Mouse (Mus musculus) embryonic facial prominence, embryonic 14.5 days (tissue): ENCODE data around the gene Scrn1. TPM values are rescaled to one million over a fixed set of nuclear protein-coding genes. Genes with fewer than 3 reads are reported as not detected.
A peak's percentile ranks its signal among the peaks of the same experiment; 100 is the strongest.

Source experiments
- ATAC-seq: fragments of 200-750 bp; cut with Nextera tagmentation; 2 replicates; pipeline ENCODE4 v1.8.0; 2017; ENCODE audit warnings: low read depth, moderate number of reproducible peaks, moderate TSS enrichment
- DNase-seq: peaks from one replicate; pipeline ENCODE4 v3.0.0-alpha.2; 2015; ENCODE audit warnings: low spot score
- H3K27ac ChIP-seq: fragments of 300-500 bp; sonication (generic); replicated peaks from 2 replicates; pipeline ENCODE4 v1.5.1; 2014; ENCODE audit warnings: low read depth, mild to moderate bottlenecking, low read length, moderate library complexity
- H3K27me3 ChIP-seq: fragments of 300-500 bp; sonication (generic); replicated peaks from 2 replicates; pipeline ENCODE4 v1.6.1; 2014; ENCODE audit warnings: low read length; ENCODE audit not compliant: control insufficient read depth, insufficient read depth
- H3K36me3 ChIP-seq: fragments of 300-500 bp; sonication (generic); 2 replicates; pipeline ENCODE4 v1.6.1; 2014; ENCODE audit warnings: low read length, mixed read lengths; ENCODE audit not compliant: control insufficient read depth, insufficient read depth
- H3K4me1 ChIP-seq: fragments of 300-500 bp; sonication (generic); 2 replicates; pipeline ENCODE4 v1.6.1; 2014; ENCODE audit warnings: antibody characterized with exemption, low read length; ENCODE audit not compliant: control insufficient read depth, insufficient read depth
- H3K4me2 ChIP-seq: fragments of 300-500 bp; sonication (generic); 2 replicates; pipeline ENCODE4 v1.6.1; 2014; ENCODE audit warnings: low read depth, mild to moderate bottlenecking, low read length, moderate library complexity, mixed read lengths
- H3K4me3 ChIP-seq: fragments of 300-500 bp; sonication (generic); 2 replicates; pipeline ENCODE4 v1.5.1; 2014; ENCODE audit warnings: low read depth, mild to moderate bottlenecking, low read length
- H3K9ac ChIP-seq: fragments of 300-500 bp; sonication (generic); 2 replicates; pipeline ENCODE4 v1.6.1; 2014; ENCODE audit warnings: low read depth, mild to moderate bottlenecking, low read length, moderate library complexity, mixed read lengths
- H3K9me3 ChIP-seq: fragments of 300-500 bp; sonication (generic); 2 replicates; pipeline ENCODE4 v1.6.1; 2016; ENCODE audit warnings: low read length; ENCODE audit not compliant: control insufficient read depth
- WGBS: fragments of 180-500 bp; shearing (Covaris S2); extraction: QIAGEN DNeasy Blood & Tissue Kit; methylation state at CpG from one replicate; pipeline ENCODE4 v1.1.7; 2014; 5-methylcytosine and 5-hydroxymethylcytosine counted together
- polyA plus RNA-seq: library from polyadenylated mRNA; unstranded; fragments of >200 nt; fragmentation: Nextera tagmentation; extraction: Ambion mirVana; gene quantifications from 2 replicates; pipeline ENCODE4 v1.2.1, GENCODE M21; 2014

Scrn1 gene
- 12.8 and 13.8 TPM in 2 replicates for polyA plus RNA-seq

- ATAC-seq, result peak; percentile 91
- Histone ChIP-seq H3K9ac (peak within 1 kb of the TSS; percentile 60), H3K27ac (peak within 1 kb of the TSS; percentile 52; the same call in 1 of the 2 replicates), H3K4me1 (peaks cover 7% of the 10 kb centered on the region; the same call in 1 of the 2 replicates), H3K36me3 (no peaks in the 10 kb centered on the region), H3K4me3 (peak within 1 kb of the TSS; percentile 54), H3K4me2 (peak within 1 kb of the TSS; percentile 87), H3K27me3 (no peaks in the 10 kb centered on the region), H3K9me3 (no peaks in the 10 kb centered on the region)
- 2% methylated on average over 32 of the region's 60 CpGs for WGBS
- peak; percentile 92 for DNase-seq
These were observed at the start of gene Scrn1 for GRCm38 (mm10) chr6:54565665-54566545. Gene Scrn1 (minus strand): TSS chr6:54566489.

- 61% methylated on average over 4 of the region's 4 CpGs for WGBS
- Histone ChIP-seq H3K27me3 (no peaks in the 10 kb centered on the region), H3K9me3 (0 out of 2 replicates have a peak, but pooled peaks cover 5% of the 10 kb centered on the region), H3K4me3 (no peak overlapping the region), H3K27ac (no peak overlapping the region), H3K4me2 (no peak overlapping the region), H3K36me3 (no peaks in the 10 kb centered on the region), H3K4me1 (no peaks in the 10 kb centered on the region), H3K9ac (no peak overlapping the region)
- ATAC-seq (no peak), DNase-seq (no peak)
These were observed 40.0 kb upstream of the Scrn1 start for GRCm38 (mm10) chr6:54606241-54606640.

- no peak overlapping the region for H3K4me2 ChIP-seq
- H3K27ac ChIP-seq, result no peak overlapping the region
- H3K4me3 ChIP-seq, result no peak overlapping the region
- H3K4me1 ChIP-seq, result no peaks in the 10 kb centered on the region
- no peak overlapping the region for H3K9ac ChIP-seq
- H3K27me3 ChIP-seq, result no peaks in the 10 kb centered on the region
- WGBS, result 100% methylated on average over 1 of the region's 1 CpGs
- ATAC-seq (no peak), DNase-seq (no peak)
- 0 out of 2 replicates have a peak, but pooled peaks cover 5% of the 10 kb centered on the region for H3K9me3 ChIP-seq
- H3K36me3 ChIP-seq, result no peaks in the 10 kb centered on the region
These were observed 37.9 kb upstream of the Scrn1 start for GRCm38 (mm10) chr6:54604001-54604715.

GRCm38 (mm10) chr6:54602891-54603290 lies 36.6 kb upstream of the Scrn1 start:
- H3K9me3 ChIP-seq, result no peaks in the 10 kb centered on the region
- H3K4me2 ChIP-seq, result no peak overlapping the region
- H3K4me1 ChIP-seq, result no peaks in the 10 kb centered on the region
- DNase-seq (no peak), ATAC-seq (no peak)
- no peaks in the 10 kb centered on the region for H3K36me3 ChIP-seq
- no peak overlapping the region for H3K4me3 ChIP-seq
- H3K27ac ChIP-seq, result no peak overlapping the region
- WGBS, result 83% methylated on average over 2 of the region's 2 CpGs
- no peaks in the 10 kb centered on the region for H3K27me3 ChIP-seq
- no peak overlapping the region for H3K9ac ChIP-seq

- no peak for ATAC-seq
- WGBS, result 83% methylated on average over 5 of the region's 5 CpGs
- H3K4me1 ChIP-seq, result peaks cover 12% of the 10 kb centered on the region
These were observed 34.5 kb upstream of the Scrn1 start for GRCm38 (mm10) chr6:54600681-54601347.

GRCm38 (mm10) chr6:54597711-54598110 lies 31.4 kb upstream of the Scrn1 start:
- ATAC-seq, result no peak
- no peak overlapping the region for H3K4me3 ChIP-seq
- H3K4me2 ChIP-seq, result no peak overlapping the region
- no peak overlapping the region for H3K27ac ChIP-seq
- no peak for DNase-seq
- WGBS, result 95% methylated on average over 3 of the region's 3 CpGs
- H3K9me3 ChIP-seq, result no peaks in the 10 kb centered on the region
- no peaks in the 10 kb centered on the region for H3K27me3 ChIP-seq
- no peak overlapping the region for H3K9ac ChIP-seq
- H3K4me1 ChIP-seq, result peaks cover 16% of the 10 kb centered on the region
- H3K36me3 ChIP-seq, result no peaks in the 10 kb centered on the region

More at GRCm38 (mm10) chr6:54600681-54601347, 34.5 kb upstream of the Scrn1 start:
- Histone ChIP-seq H3K4me2 (no peak overlapping the region), H3K4me3 (no peak overlapping the region), H3K27me3 (no peaks in the 10 kb centered on the region), H3K9me3 (no peaks in the 10 kb centered on the region), H3K9ac (no peak overlapping the region), H3K27ac (no peak overlapping the region), H3K36me3 (no peaks in the 10 kb centered on the region)
- no peak for DNase-seq

- Histone ChIP-seq H3K4me3 (peak within 1 kb of the TSS; percentile 85), H3K4me2 (peak within 1 kb of the TSS; percentile 76), H3K4me1 (peaks cover 16% of the 10 kb centered on the region), H3K27me3 (no peaks in the 10 kb centered on the region), H3K9ac (no peak within 1 kb of the TSS; the same call in 1 of the 2 replicates), H3K36me3 (no peaks in the 10 kb centered on the region), H3K9me3 (no peaks in the 10 kb centered on the region), H3K27ac (no peak within 1 kb of the TSS)
- no peak for DNase-seq
- ATAC-seq, result no peak
- WGBS, result 81% methylated on average over 4 of the region's 4 CpGs
These were observed 30.9 kb upstream of the Scrn1 start, which contains the start of gene Fkbp14 for GRCm38 (mm10) chr6:54597208-54597607. Gene Fkbp14 (minus strand): TSS chr6:54597308.

- WGBS, result 0% methylated on average over 21 of the region's 48 CpGs
- DNase-seq, result no peak
- Histone ChIP-seq H3K4me3 (peak overlapping the region; percentile 85), H3K27ac (0 out of 2 replicates have a peak overlapping the region, but pooled peaks have one; percentile 13), H3K4me2 (peak overlapping the region; percentile 76), H3K4me1 (peaks cover 21% of the 10 kb centered on the region), H3K27me3 (no peaks in the 10 kb centered on the region), H3K9me3 (no peaks in the 10 kb centered on the region), H3K9ac (peak overlapping the region; percentile 88), H3K36me3 (no peaks in the 10 kb centered on the region)
- ATAC-seq, result peak; percentile 7; the same call in 1 of the 2 replicates
These were observed 29.1 kb upstream of the Scrn1 start for GRCm38 (mm10) chr6:54595330-54595878.
